Mouse (Mus musculus) liver, adult 2 months (tissue): ENCODE data around the gene Tradd.

Experiments
- CTCF ChIP-seq: fragments of 200-500 bp; IDR thresholded peaks from 2 replicates; pipeline ENCODE4 v1.5.1; 2011; ENCODE audit warnings: low read depth, low read length, control low read depth
- POLR2A ChIP-seq: fragments of 200-500 bp; IDR thresholded peaks from 2 replicates; pipeline ENCODE4 v1.6.1; 2011; ENCODE audit warnings: low read length, control low read depth; ENCODE audit not compliant: insufficient read depth; ENCODE audit errors: extremely low read depth

DNA sequence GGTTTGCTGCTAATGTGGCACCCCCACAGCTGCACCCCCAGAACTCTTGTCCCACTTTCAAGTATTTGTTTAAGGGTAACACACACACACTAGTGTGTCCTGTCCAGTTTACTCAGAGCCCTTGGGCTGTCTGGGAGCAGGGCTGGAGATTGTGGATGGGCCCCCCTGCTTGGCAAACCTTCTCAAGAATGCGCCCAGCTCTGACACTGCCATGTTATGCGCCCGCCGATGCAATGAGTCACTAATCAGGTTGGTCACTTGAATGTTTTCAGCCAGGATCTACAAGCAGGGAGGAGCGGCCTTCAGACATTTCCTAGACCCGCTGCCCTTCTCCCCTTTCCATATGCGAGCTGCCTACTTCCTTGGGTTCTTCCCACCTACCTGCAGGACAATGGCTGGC, 28.1 kb upstream of the Tradd start:
- no peak for TF ChIP-seq POLR2A
- no peak for TF ChIP-seq CTCF
